Comparison of ENCODE assay signal across 16 mouse cellular contexts in the genomic region with DNA sequence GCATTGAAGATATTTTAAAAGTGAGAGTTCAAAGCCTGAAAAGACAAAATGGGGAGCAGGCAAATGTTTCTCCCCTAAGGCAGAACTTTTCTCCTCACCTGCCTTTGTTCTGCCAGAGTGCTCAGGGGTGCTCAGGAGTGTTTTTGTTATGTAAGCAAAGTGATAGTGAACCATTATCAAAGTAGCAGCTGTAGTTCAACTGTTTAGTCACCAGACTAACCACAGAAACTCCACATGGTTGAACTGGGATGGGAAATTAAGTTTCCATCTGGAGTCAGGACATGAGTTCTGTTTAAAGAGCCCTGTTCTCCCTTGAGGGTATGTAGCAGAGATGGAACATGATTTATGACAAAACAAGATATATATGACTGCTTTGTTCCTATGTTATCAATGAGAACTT.
"Had no signal": no experiment of that assay in that cellular context is flagged by ENCODE, and none has a peak within 500 bp of the region (broad histone marks: within the 10 kb centered on the region; RNA-seq: fewer than 3 reads in every experiment).

No protein-coding gene starts in this region.

- DNase-seq: lung, adult 18-20 months; lung, embryonic 14.5 days; lung, postnatal 10 days; lung, postnatal 4 days; midbrain, embryonic 14.5 days; right cerebral cortex, postnatal 14 days; thymus, adult 2 months; thymus, postnatal 25 days; thymus, postnatal 4 days had no signal

- ATAC-seq: midbrain, embryonic 16.5 days had no signal

- H3K4me1 ChIP-seq: midbrain, embryonic 10.5 days; midbrain, embryonic 12.5 days; neural tube, embryonic 13.5 days; stomach, embryonic 15.5 days had no signal

- H3K27ac ChIP-seq: midbrain, embryonic 10.5 days; midbrain, embryonic 12.5 days; neural tube, embryonic 13.5 days; stomach, embryonic 15.5 days; stomach, postnatal 0 days had no signal

- H3K27me3 ChIP-seq: midbrain, embryonic 12.5 days; neural tube, embryonic 13.5 days; stomach, embryonic 15.5 days had no signal

- H3K4me2 ChIP-seq: lung, embryonic 14.5 days; midbrain, embryonic 12.5 days; neural tube, embryonic 13.5 days; stomach, embryonic 15.5 days had no signal

- H3K36me3 ChIP-seq: midbrain, embryonic 10.5 days; midbrain, embryonic 12.5 days; neural tube, embryonic 13.5 days; stomach, embryonic 15.5 days had no signal

- H3K4me3 ChIP-seq: midbrain, embryonic 10.5 days; midbrain, embryonic 12.5 days; myocyte; neural tube, embryonic 13.5 days; stomach, embryonic 15.5 days had no signal

- H3K9me3 ChIP-seq: midbrain, embryonic 10.5 days; midbrain, embryonic 12.5 days; neural tube, embryonic 13.5 days; stomach, embryonic 15.5 days had no signal

- H3K9ac ChIP-seq: lung, embryonic 14.5 days; midbrain, embryonic 12.5 days; neural tube, embryonic 13.5 days; stomach, embryonic 15.5 days had no signal
